Mouse (Mus musculus) limb, embryonic 10.5 days (tissue): ENCODE results near the gene Spta1. TPM values are rescaled to one million over a fixed set of nuclear protein-coding genes. Genes with fewer than 3 reads are reported as not detected.

Experiments used
- DNase-seq: peaks from one replicate; pipeline ENCODE4 v3.0.0-alpha.2; 2017; ENCODE audit warnings: low spot score
- H3K27ac ChIP-seq: fragments of 300-500 bp; sonication (generic); 2 replicates; pipeline ENCODE4 v1.5.1; 2016; ENCODE audit warnings: mild to moderate bottlenecking
- H3K27me3 ChIP-seq: fragments of 300-500 bp; sonication (generic); 2 replicates; pipeline ENCODE4 v1.6.1; 2016; ENCODE audit warnings: low read depth, mild to moderate bottlenecking; ENCODE audit not compliant: poor library complexity, severe bottlenecking
- H3K36me3 ChIP-seq: fragments of 300-500 bp; sonication (generic); 2 replicates; pipeline ENCODE4 v1.6.1; 2016; ENCODE audit warnings: mild to moderate bottlenecking, moderate library complexity
- H3K4me1 ChIP-seq: fragments of 300-500 bp; sonication (generic); 2 replicates; pipeline ENCODE4 v1.6.1; 2016
- H3K4me3 ChIP-seq: fragments of 300-500 bp; sonication (generic); 2 replicates; pipeline ENCODE4 v1.5.1; 2016; ENCODE audit warnings: mild to moderate bottlenecking, moderate library complexity
- H3K9me3 ChIP-seq: fragments of 300-500 bp; sonication (generic); replicated peaks from 2 replicates; pipeline ENCODE4 v1.6.1; 2016; ENCODE audit warnings: mild to moderate bottlenecking
- WGBS: fragments of 180-500 bp; shearing (Covaris S2); methylation state at CpG from one replicate; pipeline ENCODE4 v1.1.7; 2016; 5-methylcytosine and 5-hydroxymethylcytosine counted together
- polyA plus RNA-seq: library from polyadenylated mRNA; unstranded; fragments of >200 nt; fragmentation: Nextera tagmentation; extraction: Ambion mirVana; gene quantifications from 2 replicates; pipeline ENCODE4 v1.2.1, GENCODE M21; 2016

Spta1 gene
- polyA plus RNA-seq, result 1.4 TPM in 2 replicates

GRCm38 (mm10) chr1:174172605-174173004 lies at the start of gene Spta1:
Gene Spta1 (plus strand): TSS chr1:174172776.
- H3K9me3 ChIP-seq, result no peaks in the 10 kb centered on the region
- H3K4me1 ChIP-seq, result no peaks in the 10 kb centered on the region
- no peak within 1 kb of the TSS for H3K27ac ChIP-seq
- H3K4me3 ChIP-seq, result no peak within 1 kb of the TSS
- no peaks in the 10 kb centered on the region for H3K36me3 ChIP-seq
- WGBS, result 69% methylated on average over 3 of the region's 3 CpGs
- no peak for DNase-seq
- no peaks in the 10 kb centered on the region for H3K27me3 ChIP-seq

GRCm38 (mm10) chr1:174131217-174131616 lies 41.4 kb upstream of the Spta1 start, which contains the start of gene Olfr424:
Gene Olfr424 (plus strand): TSS chr1:174131517.
- Histone ChIP-seq H3K36me3 (no peaks in the 10 kb centered on the region), H3K9me3 (no peaks in the 10 kb centered on the region), H3K4me1 (no peaks in the 10 kb centered on the region), H3K27ac (no peak within 1 kb of the TSS), H3K27me3 (no peaks in the 10 kb centered on the region), H3K4me3 (no peak within 1 kb of the TSS)
- no peak for DNase-seq
- 89% methylated on average over 3 of the region's 3 CpGs for WGBS

GRCm38 (mm10) chr1:174131999-174132398 lies 40.6 kb upstream of the Spta1 start:
- Histone ChIP-seq H3K4me1 (no peaks in the 10 kb centered on the region), H3K27me3 (no peaks in the 10 kb centered on the region), H3K4me3 (no peak overlapping the region), H3K36me3 (no peaks in the 10 kb centered on the region), H3K27ac (no peak overlapping the region), H3K9me3 (no peaks in the 10 kb centered on the region)
- DNase-seq, result no peak
- 80% methylated on average over 3 of the region's 3 CpGs for WGBS

GRCm38 (mm10) chr1:174141384-174141783 lies 31.2 kb upstream of the Spta1 start:
- H3K9me3 ChIP-seq, result no peaks in the 10 kb centered on the region
- H3K27me3 ChIP-seq, result no peaks in the 10 kb centered on the region
- no peak for DNase-seq
- H3K4me3 ChIP-seq, result no peak overlapping the region
- 84% methylated on average over 2 of the region's 2 CpGs for WGBS
- no peaks in the 10 kb centered on the region for H3K4me1 ChIP-seq
- no peak overlapping the region for H3K27ac ChIP-seq
- no peaks in the 10 kb centered on the region for H3K36me3 ChIP-seq

- no peak for DNase-seq
- Histone ChIP-seq H3K27me3 (no peaks in the 10 kb centered on the region), H3K36me3 (no peaks in the 10 kb centered on the region), H3K27ac (no peak overlapping the region), H3K4me1 (no peaks in the 10 kb centered on the region), H3K9me3 (no peaks in the 10 kb centered on the region), H3K4me3 (no peak overlapping the region)
- 96% methylated on average over 1 of the region's 1 CpGs for WGBS
Measured at GRCm38 (mm10) chr1:174146696-174147095, 25.9 kb upstream of the Spta1 start.

GRCm38 (mm10) chr1:174149289-174149688 lies 23.3 kb upstream of the Spta1 start:
- Histone ChIP-seq H3K27ac (no peak overlapping the region), H3K27me3 (no peaks in the 10 kb centered on the region), H3K4me1 (no peaks in the 10 kb centered on the region), H3K36me3 (no peaks in the 10 kb centered on the region), H3K9me3 (no peaks in the 10 kb centered on the region), H3K4me3 (no peak overlapping the region)
- no peak for DNase-seq
- 93% methylated on average over 2 of the region's 2 CpGs for WGBS

- Histone ChIP-seq H3K27ac (no peak within 1 kb of the TSS), H3K27me3 (no peaks in the 10 kb centered on the region), H3K36me3 (no peaks in the 10 kb centered on the region), H3K9me3 (no peaks in the 10 kb centered on the region), H3K4me3 (no peak within 1 kb of the TSS), H3K4me1 (no peaks in the 10 kb centered on the region)
- no peak for DNase-seq
- 85% methylated on average over 1 of the region's 1 CpGs for WGBS
Measured at GRCm38 (mm10) chr1:174155333-174155732, 17.2 kb upstream of the Spta1 start, which contains the start of gene Olfr420. Gene Olfr420 (plus strand): TSS chr1:174155633.

- Histone ChIP-seq H3K36me3 (no peaks in the 10 kb centered on the region), H3K4me1 (no peaks in the 10 kb centered on the region), H3K9me3 (no peaks in the 10 kb centered on the region), H3K4me3 (no peak overlapping the region), H3K27me3 (no peaks in the 10 kb centered on the region), H3K27ac (no peak overlapping the region)
- DNase-seq, result no peak
- WGBS, result 94% methylated on average over 3 of the region's 3 CpGs
Measured at GRCm38 (mm10) chr1:174157622-174158021, 15.0 kb upstream of the Spta1 start.

- no peaks in the 10 kb centered on the region for H3K9me3 ChIP-seq
- WGBS, result 80% methylated on average over 1 of the region's 1 CpGs
- no peak overlapping the region for H3K27ac ChIP-seq
- H3K4me3 ChIP-seq, result no peak overlapping the region
- H3K27me3 ChIP-seq, result no peaks in the 10 kb centered on the region
- H3K36me3 ChIP-seq, result no peaks in the 10 kb centered on the region
- DNase-seq, result no peak
- no peaks in the 10 kb centered on the region for H3K4me1 ChIP-seq
Measured at GRCm38 (mm10) chr1:174158512-174158911, 14.1 kb upstream of the Spta1 start.

- Histone ChIP-seq H3K9me3 (no peaks in the 10 kb centered on the region), H3K27me3 (no peaks in the 10 kb centered on the region), H3K27ac (no peak overlapping the region), H3K4me1 (no peaks in the 10 kb centered on the region), H3K4me3 (no peak overlapping the region), H3K36me3 (no peaks in the 10 kb centered on the region)
- DNase-seq, result no peak
- 93% methylated on average over 10 of the region's 10 CpGs for WGBS
Measured at GRCm38 (mm10) chr1:174159095-174159494, 13.5 kb upstream of the Spta1 start.

GRCm38 (mm10) chr1:174169024-174169423 lies 3.6 kb upstream of the Spta1 start:
- no peaks in the 10 kb centered on the region for H3K27me3 ChIP-seq
- H3K4me1 ChIP-seq, result no peaks in the 10 kb centered on the region
- no peak for DNase-seq
- no peak overlapping the region for H3K27ac ChIP-seq
- H3K36me3 ChIP-seq, result no peaks in the 10 kb centered on the region
- H3K9me3 ChIP-seq, result no peaks in the 10 kb centered on the region
- no peak overlapping the region for H3K4me3 ChIP-seq

- no peaks in the 10 kb centered on the region for H3K9me3 ChIP-seq
- no peak overlapping the region for H3K4me3 ChIP-seq
- no peak overlapping the region for H3K27ac ChIP-seq
- no peaks in the 10 kb centered on the region for H3K36me3 ChIP-seq
- no peaks in the 10 kb centered on the region for H3K27me3 ChIP-seq
- H3K4me1 ChIP-seq, result no peaks in the 10 kb centered on the region
- DNase-seq, result no peak
- WGBS, result 90% methylated on average over 5 of the region's 5 CpGs
Measured at GRCm38 (mm10) chr1:174170706-174171501, 1.7 kb upstream of the Spta1 start.

GRCm38 (mm10) chr1:174171537-174171936 lies 1.0 kb upstream of the Spta1 start:
- DNase-seq, result no peak
- 67% methylated on average over 2 of the region's 2 CpGs for WGBS

More at GRCm38 (mm10) chr1:174171537-174171936, 1.0 kb upstream of the Spta1 start:
- Histone ChIP-seq H3K27ac (no peak overlapping the region), H3K9me3 (no peaks in the 10 kb centered on the region), H3K4me1 (no peaks in the 10 kb centered on the region), H3K27me3 (no peaks in the 10 kb centered on the region), H3K36me3 (no peaks in the 10 kb centered on the region), H3K4me3 (no peak overlapping the region)
